Mouse (Mus musculus): ENCODE measurements around the gene Tbc1d23. TPM values are rescaled to one million over a fixed set of nuclear protein-coding genes. Genes with fewer than 3 reads are reported as not detected.

Tbc1d23 gene
- polyA plus RNA-seq, 1 experiment = 49.5 TPM

- no peak for TF ChIP-seq CTCF (IDR thresholded peaks at IDR 0.05; ENCODE audit: borderline replicate concordance, extremely low read depth, insufficient read depth, insufficient read length)
- TF ChIP-seq POLR2A (IDR thresholded peaks at IDR 0.05; ENCODE audit: borderline replicate concordance, extremely low read depth, insufficient read depth, insufficient read length, poor library complexity, severe bottlenecking) = no peak
- no peak for DNase-seq (ENCODE audit: low read depth)
Observed at GRCm38 (mm10) chr16:57157728-57158127, 73.6 kb downstream of the Tbc1d23 start.

GRCm38 (mm10) chr16:57157076-57157475, 74.2 kb downstream of the Tbc1d23 start:
- TF ChIP-seq POLR2A (IDR thresholded peaks at IDR 0.05; ENCODE audit: borderline replicate concordance, extremely low read depth, insufficient read depth, insufficient read length, poor library complexity, severe bottlenecking) = no peak
- no peak for TF ChIP-seq CTCF (IDR thresholded peaks at IDR 0.05; ENCODE audit: borderline replicate concordance, extremely low read depth, insufficient read depth, insufficient read length)
- DNase-seq (ENCODE audit: low read depth) = no peak

DNA sequence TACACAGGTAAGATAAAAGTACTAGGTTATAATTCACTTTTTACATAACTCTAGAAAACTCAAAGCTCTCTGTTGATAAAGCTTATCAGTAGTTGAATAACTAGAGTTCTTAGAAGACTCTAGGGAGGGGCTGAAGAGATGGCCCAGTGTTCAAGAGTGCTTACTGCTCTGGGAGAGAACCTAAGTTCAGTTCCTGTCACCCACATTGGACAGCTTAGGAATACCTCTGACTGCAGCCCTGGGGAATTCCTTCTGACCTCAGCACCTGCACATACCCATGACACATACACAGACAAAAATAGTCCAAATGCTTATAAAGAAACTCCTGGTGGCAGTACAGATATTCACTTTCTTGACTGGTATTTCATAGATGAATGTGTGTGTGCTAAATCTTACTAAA, 75.4 kb downstream of the Tbc1d23 start:
- TF ChIP-seq POLR2A (IDR thresholded peaks at IDR 0.05; ENCODE audit: borderline replicate concordance, extremely low read depth, insufficient read depth, insufficient read length, poor library complexity, severe bottlenecking) = no peak
- TF ChIP-seq CTCF (IDR thresholded peaks at IDR 0.05; ENCODE audit: borderline replicate concordance, extremely low read depth, insufficient read depth, insufficient read length) = no peak
- DNase-seq (ENCODE audit: low read depth) = no peak

DNA sequence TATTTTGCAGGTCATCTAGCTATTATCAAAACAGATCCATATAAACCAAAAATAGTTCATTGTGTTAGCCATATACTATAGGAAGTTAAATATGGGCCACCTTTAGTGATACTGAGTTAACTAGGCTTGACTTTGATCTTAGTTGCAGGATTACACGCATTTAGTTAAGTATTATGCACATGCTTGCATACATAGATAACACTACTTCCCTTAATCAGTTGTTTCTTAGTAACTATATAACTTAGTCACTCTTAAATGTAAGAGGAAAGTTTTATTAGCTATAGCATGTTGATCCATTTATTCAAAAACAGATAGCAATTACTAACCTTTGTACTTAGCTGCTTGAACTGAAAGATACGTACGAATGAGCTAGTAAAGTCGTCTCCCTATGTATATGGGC, 79.9 kb downstream of the Tbc1d23 start:
- DNase-seq (ENCODE audit: low read depth) = no peak
- TF ChIP-seq POLR2A (IDR thresholded peaks at IDR 0.05; ENCODE audit: borderline replicate concordance, extremely low read depth, insufficient read depth, insufficient read length, poor library complexity, severe bottlenecking) (no peak), CTCF (IDR thresholded peaks at IDR 0.05; ENCODE audit: borderline replicate concordance, extremely low read depth, insufficient read depth, insufficient read length) (no peak)

DNA sequence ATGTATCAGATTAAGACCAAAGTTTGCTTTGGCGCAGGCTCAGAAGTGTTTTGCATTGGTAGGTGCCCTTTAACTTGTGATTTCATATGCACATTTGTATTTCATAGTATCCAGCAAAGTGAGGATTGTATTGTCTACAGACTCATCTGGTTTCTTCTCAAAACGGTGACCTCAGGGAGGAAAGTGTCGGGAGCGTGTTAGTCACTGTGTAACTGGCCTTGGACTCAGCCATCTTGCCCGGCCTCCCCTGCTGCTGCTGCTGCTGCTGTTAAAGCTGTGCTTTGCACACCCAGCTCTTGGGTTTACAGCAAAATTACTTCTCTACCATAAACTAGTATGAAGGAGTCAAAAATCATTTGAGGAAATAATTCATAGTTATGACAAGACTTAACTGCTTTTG, 86.6 kb downstream of the Tbc1d23 start:
- no peak for DNase-seq (ENCODE audit: low read depth)

GRCm38 (mm10) chr16:57133611-57134010, 97.7 kb downstream of the Tbc1d23 start:
- DNase-seq (ENCODE audit: low read depth) = no peak
- TF ChIP-seq POLR2A (IDR thresholded peaks at IDR 0.05; ENCODE audit: borderline replicate concordance, extremely low read depth, insufficient read depth, insufficient read length, poor library complexity, severe bottlenecking) = no peak

More for the DNA sequence above, 86.6 kb downstream of the Tbc1d23 start:
- no peak for TF ChIP-seq CTCF (IDR thresholded peaks at IDR 0.05; ENCODE audit: borderline replicate concordance, extremely low read depth, insufficient read depth, insufficient read length)
- TF ChIP-seq POLR2A (IDR thresholded peaks at IDR 0.05; ENCODE audit: borderline replicate concordance, extremely low read depth, insufficient read depth, insufficient read length, poor library complexity, severe bottlenecking) = no peak

GRCm38 (mm10) chr16:57132326-57132725, 99.0 kb downstream of the Tbc1d23 start:
- TF ChIP-seq CTCF (IDR thresholded peaks at IDR 0.05; ENCODE audit: borderline replicate concordance, extremely low read depth, insufficient read depth, insufficient read length) (no peak), POLR2A (IDR thresholded peaks at IDR 0.05; ENCODE audit: borderline replicate concordance, extremely low read depth, insufficient read depth, insufficient read length, poor library complexity, severe bottlenecking) (no peak)
- no peak for DNase-seq (ENCODE audit: low read depth)

GRCm38 (mm10) chr16:57131544-57131943, 99.8 kb downstream of the Tbc1d23 start:
- no peak for TF ChIP-seq CTCF (IDR thresholded peaks at IDR 0.05; ENCODE audit: borderline replicate concordance, extremely low read depth, insufficient read depth, insufficient read length)
- TF ChIP-seq POLR2A (IDR thresholded peaks at IDR 0.05; ENCODE audit: borderline replicate concordance, extremely low read depth, insufficient read depth, insufficient read length, poor library complexity, severe bottlenecking) = no peak
- DNase-seq (ENCODE audit: low read depth) = peak; percentile 7

DNA sequence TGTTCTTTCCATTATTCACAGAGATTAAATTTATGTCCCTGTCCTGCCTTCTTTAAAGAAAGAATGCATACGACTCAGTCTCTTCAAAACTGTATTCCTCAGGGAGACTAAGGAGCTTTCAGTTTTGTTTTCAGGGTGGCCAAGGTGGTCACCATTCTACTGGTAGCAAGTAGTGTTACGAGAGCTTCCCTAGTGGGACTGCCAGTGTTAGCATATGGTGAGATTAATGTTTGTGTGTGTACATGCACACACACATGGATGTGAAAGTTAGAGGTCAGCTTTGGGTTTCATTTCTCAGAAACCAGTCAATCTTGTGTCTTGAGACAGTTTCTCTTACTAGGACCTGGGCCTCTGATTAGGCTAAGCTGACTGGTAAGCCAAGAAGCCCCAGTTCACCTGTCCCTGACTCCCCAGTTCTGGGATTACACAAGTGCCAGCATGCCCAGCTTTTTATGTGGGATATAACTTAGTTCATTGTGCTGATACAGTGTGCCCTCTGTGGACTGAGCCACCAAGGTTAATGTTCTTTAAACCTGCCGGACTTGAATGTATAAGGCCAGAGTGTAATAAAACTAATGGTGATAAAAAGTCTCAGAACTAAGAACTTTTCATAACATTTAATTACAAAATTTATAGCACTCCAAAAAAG, 100.4 kb downstream of the Tbc1d23 start:
- TF ChIP-seq CTCF (IDR thresholded peaks at IDR 0.05; ENCODE audit: borderline replicate concordance, extremely low read depth, insufficient read depth, insufficient read length) = no peak
- TF ChIP-seq POLR2A (IDR thresholded peaks at IDR 0.05; ENCODE audit: borderline replicate concordance, extremely low read depth, insufficient read depth, insufficient read length, poor library complexity, severe bottlenecking) = no peak

DNA sequence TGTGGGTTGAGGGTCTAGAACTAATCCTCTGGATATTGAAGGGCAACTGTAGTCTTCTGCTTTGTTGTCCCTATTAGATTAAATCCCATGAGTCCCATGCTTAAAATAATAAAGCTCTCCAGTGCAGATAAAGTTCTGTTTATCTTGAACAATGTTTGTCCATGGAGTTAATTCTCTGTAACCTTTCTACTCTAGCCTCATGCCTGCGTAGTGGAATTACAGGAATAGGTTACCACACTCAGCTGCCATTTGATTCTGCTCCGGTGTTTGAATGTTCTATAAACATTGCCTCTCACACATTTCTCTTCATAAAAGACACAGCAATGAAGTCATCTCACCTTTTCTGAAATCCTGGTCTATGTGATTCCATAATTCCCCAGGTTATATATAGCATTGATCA, 103.5 kb downstream of the Tbc1d23 start:
- no peak for DNase-seq (ENCODE audit: low read depth)
- TF ChIP-seq CTCF (IDR thresholded peaks at IDR 0.05; ENCODE audit: borderline replicate concordance, extremely low read depth, insufficient read depth, insufficient read length) (no peak), POLR2A (IDR thresholded peaks at IDR 0.05; ENCODE audit: borderline replicate concordance, extremely low read depth, insufficient read depth, insufficient read length, poor library complexity, severe bottlenecking) (no peak)

More for the DNA sequence above, 100.4 kb downstream of the Tbc1d23 start:
- no peak for DNase-seq (ENCODE audit: low read depth)

DNA sequence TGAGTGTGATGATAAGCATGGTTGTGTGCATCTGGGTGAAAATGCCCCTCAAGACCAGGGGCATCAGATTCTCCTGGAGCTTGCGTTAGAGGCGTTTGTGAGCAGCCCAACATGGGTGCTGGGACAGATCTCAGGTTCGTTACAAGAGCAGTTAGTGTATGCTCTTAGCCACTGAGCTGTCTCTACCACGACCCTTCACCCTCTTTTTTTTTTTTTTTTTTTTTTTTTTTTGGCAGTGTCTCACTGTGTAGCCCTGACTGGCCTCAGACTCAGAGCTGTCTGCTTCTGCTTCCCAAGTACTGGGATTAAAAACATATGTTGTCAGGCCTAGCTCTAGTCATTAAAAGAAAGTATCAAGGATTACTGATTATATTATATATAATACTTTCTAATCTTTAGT, 105.0 kb downstream of the Tbc1d23 start:
- DNase-seq (ENCODE audit: low read depth) = no peak
- TF ChIP-seq POLR2A (IDR thresholded peaks at IDR 0.05; ENCODE audit: borderline replicate concordance, extremely low read depth, insufficient read depth, insufficient read length, poor library complexity, severe bottlenecking) (no peak), CTCF (IDR thresholded peaks at IDR 0.05; ENCODE audit: borderline replicate concordance, extremely low read depth, insufficient read depth, insufficient read length) (no peak)

DNA sequence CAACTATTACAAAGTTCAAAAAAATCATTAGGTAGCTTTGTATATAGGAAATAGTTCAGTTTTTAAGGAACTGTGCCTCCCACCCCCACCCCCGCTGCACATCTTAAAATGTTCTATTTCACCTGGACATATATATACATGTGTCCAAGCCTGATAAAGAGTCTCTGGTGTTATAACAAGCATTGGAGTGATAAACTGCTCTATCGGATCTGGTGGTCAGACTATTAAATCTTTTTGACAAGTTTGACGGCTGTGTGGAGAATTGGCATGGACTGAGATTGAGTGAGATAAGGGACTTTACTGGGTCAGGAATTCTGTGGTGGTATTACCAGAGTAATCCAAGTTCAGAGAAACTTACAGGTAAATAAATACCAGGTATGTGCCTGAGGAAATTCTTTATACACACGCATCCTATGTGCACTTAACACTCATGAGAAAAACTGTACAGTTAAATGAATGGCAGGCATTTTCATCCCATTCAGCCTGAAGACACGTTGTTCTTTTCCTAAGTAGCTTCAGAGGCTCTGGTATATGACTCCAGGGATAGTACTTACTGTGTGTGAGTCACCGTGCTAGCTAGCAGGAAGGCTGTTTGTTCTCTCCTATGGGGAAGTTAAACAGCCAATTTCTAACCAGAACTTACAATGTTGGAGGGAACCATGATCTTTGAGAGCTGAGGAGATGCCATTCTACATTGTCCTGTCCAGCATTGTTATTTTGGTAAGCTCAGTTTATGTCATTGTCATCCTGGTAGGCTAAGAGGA, 108.4 kb downstream of the Tbc1d23 start:
- DNase-seq (ENCODE audit: low read depth) = no peak
- no peak for TF ChIP-seq CTCF (IDR thresholded peaks at IDR 0.05; ENCODE audit: borderline replicate concordance, extremely low read depth, insufficient read depth, insufficient read length)
- TF ChIP-seq POLR2A (IDR thresholded peaks at IDR 0.05; ENCODE audit: borderline replicate concordance, extremely low read depth, insufficient read depth, insufficient read length, poor library complexity, severe bottlenecking) = no peak

Measured in brain, embryonic 14.5 days (tissue).